Mouse (Mus musculus) right cerebral cortex, postnatal 10 days (tissue): ENCODE measurements around the gene Ifnb1.

Experiments
- DNase-seq, 2 experiments: peaks; one replicate each; pipeline ENCODE4 v3.0.0; 2021; ENCODE audit warnings: low spot score in 2 of 2

Ifnb1 gene

DNA sequence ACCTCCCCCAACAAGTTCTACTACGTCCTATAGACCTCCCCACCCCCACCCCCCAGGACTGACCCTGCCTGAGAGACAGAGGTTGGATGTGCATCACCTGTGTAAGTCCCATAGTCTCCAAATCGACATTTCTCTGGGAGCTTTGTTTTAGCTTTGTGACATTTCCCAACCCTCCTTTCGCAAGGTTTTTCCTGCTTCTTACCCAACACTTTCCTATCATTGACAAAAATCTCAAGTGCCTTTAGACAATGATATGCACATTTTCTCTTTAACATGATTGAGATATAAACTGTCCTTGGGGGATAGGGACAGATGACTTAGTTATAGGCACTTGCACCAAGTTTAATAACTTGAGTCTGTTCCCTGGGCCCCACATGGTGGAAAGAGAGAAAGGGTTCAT lies 21.3 kb downstream of the Ifnb1 start:
- no peak for DNase-seq

DNA sequence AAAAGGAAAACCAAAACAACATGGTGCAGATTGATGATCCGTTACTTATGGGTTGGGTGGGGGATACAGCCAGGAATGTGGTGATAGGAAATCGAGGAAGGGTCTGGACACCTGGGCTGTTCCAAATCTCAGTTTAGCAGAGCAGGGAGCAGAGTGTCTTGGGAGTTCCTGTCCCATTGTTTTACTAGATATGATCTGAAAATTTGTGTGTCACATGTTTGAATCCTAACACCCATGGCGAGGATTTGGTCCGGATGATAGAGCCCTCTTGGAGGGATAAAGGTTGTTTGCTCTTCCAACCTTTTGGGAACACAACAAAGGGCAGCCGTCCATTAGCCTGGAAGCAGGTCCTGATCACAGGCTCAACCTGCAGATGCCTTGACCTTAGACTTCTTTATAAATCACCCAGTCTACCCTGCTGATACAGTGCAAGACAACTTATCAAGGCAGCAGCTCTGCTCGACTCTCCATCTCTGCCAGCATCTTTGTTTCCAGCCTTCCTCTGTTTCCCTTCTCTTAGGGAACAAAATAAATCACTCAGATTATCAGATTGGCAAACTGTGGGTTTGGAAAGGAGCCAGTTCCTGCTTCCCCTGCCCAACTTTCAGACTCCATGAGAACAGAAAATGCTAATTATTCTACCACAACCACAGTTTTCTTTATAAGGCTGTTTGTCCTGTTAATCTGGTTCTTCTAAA lies 26.1 kb downstream of the Ifnb1 start:
- no peak for DNase-seq

GRCm38 (mm10) chr4:88489622-88490021 lies 33.0 kb downstream of the Ifnb1 start:
- no peak for DNase-seq

DNA sequence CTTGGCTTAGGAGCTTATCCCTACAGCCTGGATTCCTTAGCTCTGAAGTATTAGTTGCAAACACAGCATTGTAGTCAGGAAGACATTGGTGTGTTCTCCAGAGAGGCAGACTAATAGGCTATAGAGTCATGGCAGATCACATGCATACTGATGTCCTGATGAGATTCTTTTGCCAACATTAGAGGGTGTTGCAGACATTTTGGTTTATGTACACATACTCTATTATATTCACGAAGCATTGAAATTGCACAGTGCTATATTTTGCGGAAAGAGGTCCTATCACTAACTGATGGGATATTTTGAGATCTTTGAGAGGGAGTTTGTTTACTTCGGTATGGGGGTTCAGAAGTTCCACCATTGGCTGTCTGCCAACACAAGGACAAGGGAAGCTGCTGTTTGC lies 34.5 kb downstream of the Ifnb1 start:
- no peak for DNase-seq

DNA sequence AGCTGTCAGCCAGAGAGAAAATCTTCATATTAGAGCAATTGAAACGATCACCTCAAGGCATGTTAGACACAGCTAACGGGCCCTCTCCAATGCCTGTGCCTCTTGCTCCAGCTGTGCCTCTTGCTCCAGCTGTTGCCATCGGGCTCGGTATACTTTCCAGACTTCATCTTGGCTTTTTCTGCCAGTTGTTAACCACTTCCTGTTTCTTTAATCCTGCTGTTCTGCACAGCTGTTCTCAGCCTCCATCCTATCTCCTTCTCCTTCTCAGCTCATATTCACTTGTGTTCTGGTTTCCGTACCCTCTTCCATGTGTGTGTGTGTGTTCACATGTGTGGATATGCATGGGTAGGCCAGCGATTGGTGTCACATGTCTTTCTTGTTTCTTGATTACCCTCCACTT lies 42.4 kb downstream of the Ifnb1 start:
- DNase-seq: no peak

DNA sequence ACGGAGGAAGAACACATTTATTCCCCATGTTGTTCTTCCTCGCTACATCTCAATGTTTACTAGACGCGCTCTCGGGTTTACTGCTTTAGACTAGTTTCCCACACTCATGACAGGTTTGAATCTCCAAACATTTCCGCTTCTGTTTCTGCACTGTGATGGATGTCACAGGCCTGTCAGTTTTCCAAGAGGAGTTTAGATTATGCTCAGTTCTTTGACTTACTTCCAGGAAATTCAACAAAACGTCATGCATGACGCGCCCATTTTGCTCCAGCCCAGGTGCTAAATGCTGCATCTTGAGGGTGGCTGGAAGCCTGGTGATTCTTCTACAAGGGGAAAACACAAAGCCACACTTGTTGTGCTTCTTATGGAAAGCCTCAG lies 43.8 kb downstream of the Ifnb1 start:
- DNase-seq: no peak

- no peak for DNase-seq
These were observed 44.3 kb downstream of the Ifnb1 start for GRCm38 (mm10) chr4:88478177-88478808.

DNA sequence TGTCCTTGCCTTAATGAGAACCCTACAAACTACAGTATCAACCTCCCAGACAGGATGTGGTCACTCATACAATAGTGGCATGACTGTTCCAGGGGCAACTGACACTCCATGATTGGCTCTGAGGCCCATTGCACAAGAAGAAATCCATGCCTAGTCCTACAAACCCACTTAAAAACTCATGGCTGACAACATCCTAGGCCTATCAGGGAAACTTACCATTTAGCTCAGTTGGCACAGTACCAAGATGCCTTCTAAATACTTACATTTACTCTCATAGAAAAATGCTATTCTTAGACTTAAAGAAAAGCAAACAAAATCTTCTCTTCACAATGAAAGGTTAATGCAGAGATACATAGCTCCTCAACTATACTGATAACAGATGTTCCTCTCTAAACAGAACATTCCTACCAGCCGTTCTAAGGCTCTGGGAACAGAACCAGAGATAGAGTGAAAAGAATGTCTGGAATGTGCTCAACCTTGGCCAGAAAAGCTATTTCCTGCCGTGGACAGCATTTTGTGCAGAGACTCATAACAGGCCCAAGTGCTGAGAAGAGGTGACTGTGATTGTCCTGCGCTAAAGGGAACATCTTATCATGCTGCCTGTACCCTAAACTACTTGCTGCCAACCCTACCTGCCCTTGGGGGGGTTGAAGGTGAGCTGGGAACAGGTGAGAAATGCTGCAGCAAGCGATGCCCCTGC lies 45.9 kb downstream of the Ifnb1 start:
- no peak for DNase-seq

DNA sequence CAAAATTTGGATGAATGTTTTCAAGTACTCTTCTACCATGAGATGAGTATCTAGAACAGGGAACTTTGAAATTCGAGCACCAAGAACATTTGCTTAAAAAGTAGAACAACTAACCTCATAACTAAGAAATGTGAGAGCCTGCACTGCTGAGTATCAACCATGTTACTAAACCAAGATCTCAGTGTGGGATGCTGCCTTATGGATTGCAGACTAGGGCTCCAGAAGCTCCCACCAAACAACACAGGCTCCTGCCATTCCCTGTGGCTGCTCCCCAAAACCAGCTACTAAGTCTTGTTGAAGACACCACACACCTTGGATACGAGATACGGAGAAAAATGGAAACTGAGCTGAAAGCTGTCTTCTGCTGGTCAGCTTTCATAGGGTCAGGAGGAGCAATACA lies 46.5 kb downstream of the Ifnb1 start:
- no peak for DNase-seq
